Mouse (Mus musculus): Measurements from ENCODE around the gene Brox.

DNA sequence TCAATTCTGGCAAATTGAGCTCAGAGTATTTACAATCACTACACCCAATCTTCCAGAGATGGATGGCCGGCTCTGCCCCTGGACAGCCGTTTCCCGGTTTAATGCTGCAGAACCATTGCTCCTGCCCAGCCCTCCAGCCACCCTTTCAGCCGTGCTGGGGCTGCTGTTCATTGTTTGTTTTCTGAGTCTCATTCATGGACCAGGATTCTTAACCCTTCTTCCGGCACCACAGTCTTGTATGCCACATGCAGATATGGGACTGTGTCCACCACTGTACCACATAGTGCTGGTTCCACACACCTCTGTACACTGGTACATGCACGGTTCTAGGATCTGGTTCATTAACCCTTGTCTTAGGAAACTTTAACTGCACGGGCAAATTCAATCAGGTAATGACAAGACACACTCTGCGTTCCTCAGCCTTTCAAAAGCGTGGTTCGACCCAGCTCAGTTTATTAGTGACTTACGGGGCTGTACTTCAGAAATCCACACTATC lies 63.3 kb downstream of the Brox start:
- TF ChIP-seq CTCF (IDR thresholded peaks at IDR 0.05; ENCODE audit: control insufficient read depth, insufficient read depth, insufficient replicate concordance, low read depth, low read length) (no peak), POLR2A (IDR thresholded peaks at IDR 0.05; ENCODE audit: control insufficient read depth, low read depth, low read length) (no peak)

Data from testis, adult 2 months (tissue).